ENCODE assay signal across 8 mouse cellular contexts in the genomic region with DNA sequence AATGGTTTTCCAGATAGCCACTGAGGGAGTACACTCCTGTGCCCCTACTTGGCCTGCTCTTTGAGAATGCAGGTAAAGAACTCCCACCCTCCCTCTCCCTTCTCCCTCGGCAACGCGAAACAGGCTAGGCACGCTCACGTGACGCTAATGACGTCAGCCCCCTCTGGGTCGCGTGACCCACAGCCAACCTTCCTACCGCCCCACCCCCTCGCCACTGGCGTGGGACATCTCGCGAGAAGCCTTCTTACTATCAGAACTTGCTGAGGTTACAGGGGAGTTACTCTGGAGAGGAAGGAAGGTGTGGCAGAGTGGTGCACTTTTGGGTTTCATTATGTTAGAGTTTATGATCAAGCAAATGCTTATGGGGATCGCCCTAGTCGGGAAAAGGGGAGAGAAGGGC. TPM values are rescaled to one million over a fixed set of nuclear protein-coding genes. Genes with fewer than 3 reads are reported as not detected.
A peak's percentile ranks its signal among the peaks of the same experiment; 100 is the strongest.
DNase-seq lines count a peak whose midpoint lies in the region; ATAC-seq lines count a peak whose summit lies in the region.

TSS of gene Camk2d (plus strand) at position 217 of the 400 bp plus-strand sequence.

- no peaks in the 10 kb centered on the region for H3K36me3 ChIP-seq in hindbrain, embryonic 15.5 days

- peak within 1 kb of the TSS; percentile 98 for H3K27ac ChIP-seq in hindbrain, embryonic 15.5 days (replicated peaks)

- WGBS in hindbrain, embryonic 15.5 days = 0% methylated on average over 16 of the region's 16 CpGs

- peak within 1 kb of the TSS; percentile 92 for H3K4me2 ChIP-seq in hindbrain, embryonic 15.5 days

- no peaks in the 10 kb centered on the region for H3K27me3 ChIP-seq in hindbrain, embryonic 15.5 days

- ATAC-seq in activated CD4-positive, CD25-positive, alpha-beta regulatory T cell, adult 4 months = peak; percentile 87
- ATAC-seq in common myeloid progenitor, adult 5-6 weeks (replicated peaks; ENCODE audit: low read depth, poor library complexity, severe bottlenecking) = peak; percentile 86
- ATAC-seq in hindbrain, embryonic 15.5 days (ENCODE audit: low FRiP score, low read depth) = peak; percentile 94

- H3K9ac ChIP-seq in hindbrain, embryonic 15.5 days = peak within 1 kb of the TSS; percentile 85

- no peaks in the 10 kb centered on the region for H3K9me3 ChIP-seq in hindbrain, embryonic 15.5 days

- H3K4me3 ChIP-seq in hindbrain, embryonic 15.5 days = peak within 1 kb of the TSS; percentile 73

- DNase-seq in gastrocnemius, adult 18-20 months (ENCODE audit: low spot score) = peak; percentile 98
- DNase-seq in layer of hippocampus, postnatal 36 days = peak; percentile 86
- DNase-seq in lung, postnatal 25 days (ENCODE audit: low spot score) = peak; percentile 99
- peak; percentile 93 for DNase-seq in retina, adult 2 months (ENCODE audit: low read depth, low spot score)
- DNase-seq in thymus, postnatal 25 days = peak; percentile 98

- H3K4me1 ChIP-seq in hindbrain, embryonic 15.5 days (replicated peaks) = peaks cover 22% of the 10 kb centered on the region; the same call in 1 of the 2 replicates

RNA-seq across cellular contexts. Expression of gene Camk2d, which starts in this region (rescaled TPM):
- polyA plus RNA-seq in activated CD4-positive, CD25-positive, alpha-beta regulatory T cell, adult 4 months (2017; shearing (Covaris generic)) = 10 to 100 TPM; 41.6 to 80.5 TPM
- total RNA-seq in common myeloid progenitor, adult 5-6 weeks (2017) = 16.1 and 31.6 TPM in 2 replicates
- 10 to 100 TPM; 58.1 to 58.9 TPM for total RNA-seq in gastrocnemius, adult 18-20 months (2021)
- polyA plus RNA-seq in hindbrain, embryonic 15.5 days (2015; fragmentation: Nextera tagmentation; extraction: Ambion mirVana) = 82.1 and 85.4 TPM in 2 replicates
- 10 to 100 TPM; 32.2 to 33.1 TPM for total RNA-seq in layer of hippocampus, postnatal 36 days (2021)

Comparison
In these comparisons a context has a peak if more than half of its experiments do, and no peak if none do; other contexts are left out.
1. Peak in every context shown above with its lines: DNase-seq, ATAC-seq, H3K4me3 ChIP-seq and H3K27ac ChIP-seq.